Mouse (Mus musculus): ENCODE results near the gene Rhox2b. TPM values are rescaled to one million over a fixed set of nuclear protein-coding genes. Genes with fewer than 3 reads are reported as not detected.
"Not testable (repeated sequence)": the region's sequence is repeated elsewhere in the genome, so short reads cannot be mapped to it uniquely, and the experiment has no call there.

The Rhox2b gene
- polyA plus RNA-seq (2015; fragmentation: Nextera tagmentation; extraction: Ambion mirVana) = not detected in 2 replicates

GRCm38 (mm10) chrX:37411767-37412166, at the start of gene Rhox2b:
Rhox2b (plus strand) TSS chrX:37412067.
- H3K27me3 ChIP-seq; ATAC-seq (ENCODE audit: low read depth); H3K36me3 ChIP-seq; H3K9me3 ChIP-seq; H3K27ac ChIP-seq (replicated peaks); H3K4me1 ChIP-seq (replicated peaks); H3K9ac ChIP-seq; H3K4me2 ChIP-seq; H3K4me3 ChIP-seq: not testable (repeated sequence)
- WGBS = no CpG with 5 or more reads among the region's 9 CpGs

- not testable (repeated sequence) for H3K27ac ChIP-seq (replicated peaks); H3K4me2 ChIP-seq; ATAC-seq (ENCODE audit: low read depth); H3K9ac ChIP-seq; H3K9me3 ChIP-seq; H3K4me1 ChIP-seq (replicated peaks); H3K36me3 ChIP-seq; H3K27me3 ChIP-seq; H3K4me3 ChIP-seq
- no CpG with 5 or more reads among the region's 1 CpGs for WGBS
Measured at GRCm38 (mm10) chrX:37379728-37380127, 32.1 kb upstream of the Rhox2b start, which contains the start of gene Rhox3a2. Rhox3a2 (plus strand) TSS chrX:37380028.

GRCm38 (mm10) chrX:37390548-37390947, 21.3 kb upstream of the Rhox2b start, which contains the start of gene Rhox4a2:
Rhox4a2 (plus strand) TSS chrX:37390848.
- not testable (repeated sequence) for H3K4me3 ChIP-seq; H3K27me3 ChIP-seq; ATAC-seq (ENCODE audit: low read depth); H3K4me1 ChIP-seq (replicated peaks); H3K27ac ChIP-seq (replicated peaks); H3K9me3 ChIP-seq; H3K9ac ChIP-seq; H3K36me3 ChIP-seq; H3K4me2 ChIP-seq
- 94% methylated on average over 9 of the region's 16 CpGs for WGBS

GRCm38 (mm10) chrX:37432194-37432593, 20.3 kb downstream of the Rhox2b start, which contains the start of gene Rhox4b:
Rhox4b (plus strand) TSS chrX:37432494.
- 88% methylated on average over 14 of the region's 15 CpGs for WGBS
- H3K27me3 ChIP-seq, H3K9ac ChIP-seq: not testable (repeated sequence)

GRCm38 (mm10) chrX:37453380-37453779, 41.5 kb downstream of the Rhox2b start, which contains the start of gene Rhox2c:
Rhox2c (plus strand) TSS chrX:37453680.
- H3K36me3 ChIP-seq; H3K4me1 ChIP-seq (replicated peaks); H3K27ac ChIP-seq (replicated peaks); H3K9ac ChIP-seq; H3K9me3 ChIP-seq; ATAC-seq (ENCODE audit: low read depth); H3K4me2 ChIP-seq; H3K4me3 ChIP-seq; H3K27me3 ChIP-seq: not testable (repeated sequence)
- WGBS = 90% methylated on average over 8 of the region's 10 CpGs

More at GRCm38 (mm10) chrX:37432194-37432593, 20.3 kb downstream of the Rhox2b start, which contains the start of gene Rhox4b:
- not testable (repeated sequence) for H3K4me2 ChIP-seq; H3K4me3 ChIP-seq; H3K27ac ChIP-seq (replicated peaks); H3K4me1 ChIP-seq (replicated peaks); H3K9me3 ChIP-seq; H3K36me3 ChIP-seq; ATAC-seq (ENCODE audit: low read depth)

- H3K36me3 ChIP-seq; H3K9me3 ChIP-seq; H3K4me3 ChIP-seq; ATAC-seq (ENCODE audit: low read depth); H3K27me3 ChIP-seq; H3K9ac ChIP-seq; H3K4me1 ChIP-seq (replicated peaks); H3K27ac ChIP-seq (replicated peaks); H3K4me2 ChIP-seq: not testable (repeated sequence)
- WGBS = 98% methylated on average over 3 of the region's 4 CpGs
Measured at GRCm38 (mm10) chrX:37458285-37458684, 46.4 kb downstream of the Rhox2b start, which contains the start of gene Rhox3c. Rhox3c (plus strand) TSS chrX:37458585.

Other genes with a start within 250 kb of the Rhox2b start
- 0.21 and 0.43 TPM in 2 replicates for gene Akap14, start 243.2 kb upstream of the Rhox2b start, polyA plus RNA-seq (2015; fragmentation: Nextera tagmentation; extraction: Ambion mirVana)
- gene Ndufa1, start 220.9 kb upstream of the Rhox2b start, polyA plus RNA-seq (2015; fragmentation: Nextera tagmentation; extraction: Ambion mirVana) = 592 and 661 TPM in 2 replicates
- 18.9 and 20.0 TPM in 2 replicates for gene Rnf113a1, start 220.8 kb upstream of the Rhox2b start, polyA plus RNA-seq (2015; fragmentation: Nextera tagmentation; extraction: Ambion mirVana)
- not detected in 2 replicates for gene Gm9, start 201.0 kb upstream of the Rhox2b start, polyA plus RNA-seq (2015; fragmentation: Nextera tagmentation; extraction: Ambion mirVana)
- gene Rhox1, start 189.8 kb upstream of the Rhox2b start, polyA plus RNA-seq (2015; fragmentation: Nextera tagmentation; extraction: Ambion mirVana) = not detected in 2 replicates
- gene Rhox2a, start 167.1 kb upstream of the Rhox2b start, polyA plus RNA-seq (2015; fragmentation: Nextera tagmentation; extraction: Ambion mirVana) = not detected in 2 replicates
- not detected in 2 replicates for gene Rhox3a, start 162.1 kb upstream of the Rhox2b start, polyA plus RNA-seq (2015; fragmentation: Nextera tagmentation; extraction: Ambion mirVana)
- not detected in 2 replicates for gene Rhox4a, start 146.7 kb upstream of the Rhox2b start, polyA plus RNA-seq (2015; fragmentation: Nextera tagmentation; extraction: Ambion mirVana)
- gene Rhox3a2, start 32.0 kb upstream of the Rhox2b start, polyA plus RNA-seq (2015; fragmentation: Nextera tagmentation; extraction: Ambion mirVana) = not detected in 2 replicates
- gene Rhox4a2, start 21.2 kb upstream of the Rhox2b start, polyA plus RNA-seq (2015; fragmentation: Nextera tagmentation; extraction: Ambion mirVana) = not detected in 2 replicates
- gene Rhox4b, start 20.4 kb downstream of the Rhox2b start, polyA plus RNA-seq (2015; fragmentation: Nextera tagmentation; extraction: Ambion mirVana) = not detected in 2 replicates
- not detected in 2 replicates for gene Rhox2c, start 41.6 kb downstream of the Rhox2b start, polyA plus RNA-seq (2015; fragmentation: Nextera tagmentation; extraction: Ambion mirVana)
- not detected in 2 replicates for gene Rhox3c, start 46.5 kb downstream of the Rhox2b start, polyA plus RNA-seq (2015; fragmentation: Nextera tagmentation; extraction: Ambion mirVana)
- gene Rhox4c, start 68.3 kb downstream of the Rhox2b start, polyA plus RNA-seq (2015; fragmentation: Nextera tagmentation; extraction: Ambion mirVana) = not detected in 2 replicates
- gene Rhox2d, start 81.4 kb downstream of the Rhox2b start, polyA plus RNA-seq (2015; fragmentation: Nextera tagmentation; extraction: Ambion mirVana) = not detected in 2 replicates
- not detected in 2 replicates for gene Rhox4d, start 102.3 kb downstream of the Rhox2b start, polyA plus RNA-seq (2015; fragmentation: Nextera tagmentation; extraction: Ambion mirVana)
- not detected in 2 replicates for gene Rhox2e, start 118.4 kb downstream of the Rhox2b start, polyA plus RNA-seq (2015; fragmentation: Nextera tagmentation; extraction: Ambion mirVana)
- gene Rhox3e, start 130.0 kb downstream of the Rhox2b start, polyA plus RNA-seq (2015; fragmentation: Nextera tagmentation; extraction: Ambion mirVana) = not detected in 2 replicates
- not detected in 2 replicates for gene Rhox4e, start 145.3 kb downstream of the Rhox2b start, polyA plus RNA-seq (2015; fragmentation: Nextera tagmentation; extraction: Ambion mirVana)
- not detected in 2 replicates for gene Rhox2f, start 159.3 kb downstream of the Rhox2b start, polyA plus RNA-seq (2015; fragmentation: Nextera tagmentation; extraction: Ambion mirVana)
- not detected in 2 replicates for gene Rhox3f, start 168.9 kb downstream of the Rhox2b start, polyA plus RNA-seq (2015; fragmentation: Nextera tagmentation; extraction: Ambion mirVana)
- not detected in 2 replicates for gene Rhox4f, start 195.6 kb downstream of the Rhox2b start, polyA plus RNA-seq (2015; fragmentation: Nextera tagmentation; extraction: Ambion mirVana)
- not detected in 2 replicates for gene Rhox3g, start 216.5 kb downstream of the Rhox2b start, polyA plus RNA-seq (2015; fragmentation: Nextera tagmentation; extraction: Ambion mirVana)
- not detected in 2 replicates for gene Rhox2g, start 231.4 kb downstream of the Rhox2b start, polyA plus RNA-seq (2015; fragmentation: Nextera tagmentation; extraction: Ambion mirVana)
- not detected in 2 replicates for gene Rhox4g, start 239.3 kb downstream of the Rhox2b start, polyA plus RNA-seq (2015; fragmentation: Nextera tagmentation; extraction: Ambion mirVana)